Mouse (Mus musculus) ES-Bruce4 (cell line): ENCODE measurements around the gene Rln3. TPM values are rescaled to one million over a fixed set of nuclear protein-coding genes. Genes with fewer than 3 reads are reported as not detected.
A peak's percentile ranks its signal among the peaks of the same experiment; 100 is the strongest.

Experiments
- H3K27ac ChIP-seq: 2 replicates; pipeline ENCODE4 v1.5.1; 2012; ENCODE audit warnings: low read length, inconsistent platforms; ENCODE audit not compliant: insufficient read depth
- H3K27me3 ChIP-seq: 2 replicates; pipeline ENCODE4 v1.6.1; 2012; ENCODE audit warnings: mild to moderate bottlenecking, low read length, inconsistent platforms; ENCODE audit not compliant: control insufficient read depth, poor library complexity, insufficient read depth, severe bottlenecking
- H3K36me3 ChIP-seq: 2 replicates; pipeline ENCODE4 v1.6.1; 2012; ENCODE audit warnings: inconsistent platforms, mild to moderate bottlenecking, low read length, moderate library complexity; ENCODE audit not compliant: control insufficient read depth, poor library complexity, insufficient read depth, severe bottlenecking
- H3K4me1 ChIP-seq: one replicate; pipeline ENCODE4 v1.8.1; 2011; ENCODE audit warnings: low read length; ENCODE audit not compliant: control insufficient read depth, insufficient read depth
- H3K4me3 ChIP-seq: 2 replicates; pipeline ENCODE4 v1.5.1; 2011; ENCODE audit warnings: low read depth, mild to moderate bottlenecking, low read length
- H3K9ac ChIP-seq: 2 replicates; pipeline ENCODE4 v1.6.1; 2012; ENCODE audit warnings: low read depth, mild to moderate bottlenecking, inconsistent platforms; ENCODE audit not compliant: poor library complexity, severe bottlenecking
- H3K9me3 ChIP-seq: replicated peaks from 2 replicates; pipeline ENCODE4 v1.6.1; 2012; ENCODE audit warnings: mild to moderate bottlenecking, low read length, inconsistent platforms; ENCODE audit not compliant: control insufficient read depth, poor library complexity, insufficient read depth, severe bottlenecking
- CTCF ChIP-seq: IDR thresholded peaks from one replicate; pipeline ENCODE4 v1.8.1; 2011; ENCODE audit warnings: low read depth, low read length
- EP300 ChIP-seq: IDR thresholded peaks from 2 replicates; pipeline ENCODE4 v1.6.1; 2011; ENCODE audit warnings: low read depth, low read length; ENCODE audit not compliant: insufficient read depth
- POLR2A ChIP-seq: IDR thresholded peaks from one replicate; pipeline ENCODE4 v1.8.1; 2011; ENCODE audit warnings: low read length; ENCODE audit not compliant: insufficient read depth
- polyA plus RNA-seq: library from polyadenylated mRNA; stranded (reverse); fragments of >200 nt; gene quantifications from 2 replicates; pipeline ENCODE4 v1.2.4, GENCODE M21; 2011; ENCODE audit warnings: low read depth; ENCODE audit not compliant: missing spikeins, insufficient read depth, insufficient read length

The Rln3 gene
- polyA plus RNA-seq, 1 experiment: 1.9 TPM

DNA sequence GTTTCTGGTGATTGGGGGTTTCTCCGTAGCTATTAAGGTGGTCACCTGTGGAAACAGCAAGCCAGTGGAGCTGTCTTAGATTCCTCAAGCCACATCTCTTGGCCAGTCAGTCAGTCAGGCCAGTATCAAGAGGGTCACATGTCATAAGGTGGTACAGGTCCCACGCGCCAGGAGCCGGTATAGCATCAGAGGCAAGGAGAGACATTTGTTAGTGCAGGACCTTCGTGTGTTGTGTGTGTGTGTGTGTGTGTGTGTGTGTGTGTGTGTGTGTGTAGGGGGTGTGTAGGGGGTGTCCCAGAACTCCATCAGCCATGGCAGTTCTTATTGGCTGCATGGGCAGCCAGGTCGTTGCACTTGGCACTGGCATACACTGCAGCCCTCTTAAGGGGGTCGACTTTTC is 23.1 kb upstream of the Rln3 start:
- Histone ChIP-seq H3K9me3 (no peaks in the 10 kb centered on the region), H3K4me3 (no peak overlapping the region), H3K9ac (peak overlapping the region; percentile 14), H3K4me1 (peaks cover 7% of the 10 kb centered on the region), H3K27me3 (no peaks in the 10 kb centered on the region), H3K27ac (no peak overlapping the region), H3K36me3 (no peaks in the 10 kb centered on the region)
- TF ChIP-seq EP300 (no peak), POLR2A (no peak), CTCF (no peak)

DNA sequence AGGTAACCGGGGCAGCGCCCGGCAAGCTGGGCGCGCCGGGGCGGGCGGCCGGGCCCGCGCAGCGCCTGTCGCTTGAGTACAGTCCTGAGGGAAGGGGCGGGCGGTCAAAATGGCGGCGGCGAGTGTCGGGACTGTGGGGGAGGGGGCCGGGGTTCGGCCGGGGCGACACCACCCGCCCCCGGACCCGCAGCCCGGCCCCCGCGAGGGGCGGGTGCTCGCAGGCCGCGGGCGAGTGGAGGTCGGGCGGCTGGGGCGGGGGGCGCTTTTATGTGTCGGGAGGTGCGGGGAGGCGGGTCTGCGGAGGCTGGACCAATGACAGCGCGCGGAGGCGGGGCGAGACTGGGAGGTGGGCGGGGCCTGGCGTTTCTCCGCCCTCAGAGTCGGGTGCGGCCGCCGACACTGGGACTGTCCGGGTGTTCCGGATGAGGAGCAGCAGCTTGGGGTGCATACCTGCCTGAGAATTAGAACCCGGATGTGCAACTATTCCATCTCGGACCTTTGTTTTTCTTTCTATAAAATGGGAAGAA is 22.3 kb upstream of the Rln3 start:
- peak overlapping the region; percentile 79 for H3K9ac ChIP-seq
- TF ChIP-seq EP300 (no peak), CTCF (no peak), POLR2A (peak; percentile 57)
- H3K27ac ChIP-seq: no peak overlapping the region
- H3K9me3 ChIP-seq: no peaks in the 10 kb centered on the region
- no peaks in the 10 kb centered on the region for H3K27me3 ChIP-seq
- H3K36me3 ChIP-seq: no peaks in the 10 kb centered on the region
- H3K4me3 ChIP-seq: peak overlapping the region; percentile 54
- peaks cover 7% of the 10 kb centered on the region for H3K4me1 ChIP-seq

DNA sequence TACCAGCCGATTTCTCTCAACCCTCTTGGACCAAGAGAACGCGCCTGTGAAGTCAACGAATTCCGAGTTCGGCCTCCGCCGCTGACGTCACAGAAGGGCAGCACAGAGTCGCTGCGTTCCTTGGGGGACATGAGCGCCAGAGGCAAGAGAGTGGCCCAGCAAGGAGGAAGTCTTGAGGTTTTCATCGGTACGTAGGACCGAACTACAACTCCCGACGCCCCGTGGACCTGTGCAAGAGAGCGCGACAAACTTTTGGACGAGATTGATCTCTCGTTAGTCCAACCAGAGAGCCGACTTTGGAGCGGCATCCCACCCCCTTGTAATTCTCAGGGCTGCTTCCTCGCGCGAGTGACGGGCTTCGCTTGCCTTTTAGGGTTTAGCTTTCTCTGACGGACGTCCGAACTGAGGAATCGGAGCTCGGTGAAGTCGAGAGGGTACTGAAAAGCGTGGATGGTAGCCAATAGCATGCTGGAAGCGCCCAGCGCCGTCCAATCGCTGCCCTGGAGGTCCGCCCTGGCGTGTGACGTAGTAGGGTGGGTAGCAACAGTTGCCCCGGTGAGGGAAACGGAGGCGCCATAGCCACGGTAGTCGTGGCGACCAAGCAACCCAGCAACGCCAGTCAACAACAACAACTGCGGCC is 21.6 kb upstream of the Rln3 start, which contains the start of gene Rfx1:
Gene Rfx1 (plus strand): TSS at position 544 of the 640 bp plus-strand sequence.
- no peaks in the 10 kb centered on the region for H3K36me3 ChIP-seq
- H3K27me3 ChIP-seq: no peaks in the 10 kb centered on the region
- TF ChIP-seq EP300: no peak
- TF ChIP-seq CTCF: no peak
- TF ChIP-seq POLR2A: no peak
- peak within 1 kb of the TSS; percentile 80 for H3K9ac ChIP-seq
- H3K4me3 ChIP-seq: peak within 1 kb of the TSS; percentile 74
- peaks cover 7% of the 10 kb centered on the region for H3K4me1 ChIP-seq
- peak within 1 kb of the TSS; percentile 2; the same call in 1 of the 2 replicates for H3K27ac ChIP-seq
- H3K9me3 ChIP-seq: no peaks in the 10 kb centered on the region

DNA sequence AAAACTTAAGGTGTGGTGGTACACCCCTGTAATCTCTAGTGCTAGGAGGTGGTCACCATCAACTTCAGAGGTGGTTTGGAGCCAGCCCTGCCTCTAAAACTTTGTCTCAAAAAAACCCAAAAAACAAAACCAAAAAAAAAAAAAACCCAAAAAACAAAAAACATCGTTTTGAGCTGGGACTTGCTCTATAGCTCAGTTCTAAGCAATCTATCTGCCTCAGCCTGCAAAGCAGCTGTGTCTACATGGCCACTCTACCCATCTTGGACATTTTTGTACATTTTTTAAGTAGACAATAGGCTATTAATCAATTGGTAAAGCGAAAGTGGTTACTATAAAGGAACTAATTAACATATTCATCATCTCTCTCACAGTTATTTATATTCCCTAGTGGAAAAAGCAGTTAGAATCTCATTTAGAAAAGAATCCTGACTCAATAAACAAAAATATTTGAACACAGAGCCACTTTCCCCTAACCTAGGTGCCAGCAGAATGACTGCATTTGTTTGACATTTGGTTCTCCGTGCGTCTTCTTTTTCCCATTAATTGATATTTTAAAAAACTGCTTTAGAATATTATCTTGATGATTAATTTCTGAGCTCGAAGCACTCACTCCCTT is 20.8 kb upstream of the Rln3 start:
- Histone ChIP-seq H3K4me1 (peaks cover 7% of the 10 kb centered on the region), H3K9me3 (no peaks in the 10 kb centered on the region)
- no peak for TF ChIP-seq EP300
- TF ChIP-seq POLR2A: no peak
- no peak for TF ChIP-seq CTCF

DNA sequence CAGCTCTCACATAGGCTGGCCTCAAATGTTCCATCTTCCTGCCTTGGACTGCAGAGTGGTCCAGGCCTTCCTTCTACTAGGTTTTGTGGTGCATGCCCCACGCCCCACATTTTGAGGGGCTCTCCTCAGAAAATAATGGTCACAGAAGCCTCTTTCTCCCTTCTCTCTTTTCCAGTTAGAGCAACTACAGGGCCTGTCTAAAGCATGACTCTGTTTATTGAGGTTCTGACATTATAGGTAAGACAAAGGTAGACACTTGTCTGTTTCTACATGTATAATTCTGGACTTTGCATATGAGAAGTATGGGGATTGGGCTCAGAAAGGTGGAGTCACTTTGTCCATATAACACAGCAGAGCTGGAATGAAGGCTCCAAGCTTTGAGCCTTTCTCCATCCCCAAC is 20.2 kb upstream of the Rln3 start, which contains the start of gene Gm10643:
Gene Gm10643 (minus strand): TSS at position 101 of the 400 bp plus-strand sequence.
- no peak for TF ChIP-seq CTCF
- TF ChIP-seq POLR2A: no peak
- no peak for TF ChIP-seq EP300
- H3K36me3 ChIP-seq: no peaks in the 10 kb centered on the region
- peak within 1 kb of the TSS; percentile 74 for H3K4me3 ChIP-seq

More for the DNA sequence above, 20.8 kb upstream of the Rln3 start:
- H3K9ac ChIP-seq: peak overlapping the region; percentile 80
- H3K4me3 ChIP-seq: peak overlapping the region; percentile 74
- no peak overlapping the region for H3K27ac ChIP-seq
- no peaks in the 10 kb centered on the region for H3K27me3 ChIP-seq
- no peaks in the 10 kb centered on the region for H3K36me3 ChIP-seq

More for the DNA sequence above, 20.2 kb upstream of the Rln3 start, which contains the start of gene Gm10643:
- Histone ChIP-seq H3K9me3 (no peaks in the 10 kb centered on the region), H3K4me1 (peaks cover 7% of the 10 kb centered on the region), H3K27me3 (no peaks in the 10 kb centered on the region), H3K9ac (peak within 1 kb of the TSS; percentile 80), H3K27ac (0 out of 2 replicates have a peak within 1 kb of the TSS, but pooled peaks have one; percentile 2)
